Mouse (Mus musculus) ES-E14 (cell line): ENCODE measurements around the gene Mtx1. TPM values are rescaled to one million over a fixed set of nuclear protein-coding genes. Genes with fewer than 3 reads are reported as not detected.

Experiments
- DNase-seq: peaks from one replicate; pipeline ENCODE4 v3.0.0-alpha.2; 2013; ENCODE audit warnings: low read depth, low spot score
- H3K27ac ChIP-seq: 2 replicates; pipeline ENCODE4 v1.5.1; 2012; ENCODE audit warnings: low read depth, mild to moderate bottlenecking, low read length, moderate library complexity, mixed read lengths; ENCODE audit not compliant: poor library complexity, insufficient read depth, severe bottlenecking
- H3K36me3 ChIP-seq: 2 replicates; pipeline ENCODE4 v1.6.1; 2012; ENCODE audit warnings: mild to moderate bottlenecking, low read length, moderate library complexity, mixed read lengths; ENCODE audit not compliant: control insufficient read depth, poor library complexity, insufficient read depth, severe bottlenecking
- H3K4me1 ChIP-seq, 2 experiments: fragments of 150-350 bp in 1 of 2; sonication (generic) in 1 of 2; 2 replicates each; pipeline ENCODE4 v1.6.1; 2012; ENCODE audit warnings: low read length in 2 of 2, mild to moderate bottlenecking in 1 of 2, mixed read lengths in 1 of 2; ENCODE audit not compliant: control insufficient read depth in 2 of 2, insufficient read depth in 2 of 2, poor library complexity in 1 of 2
- H3K4me3 ChIP-seq, 2 experiments: fragments of 150-350 bp in 1 of 2; sonication (generic) in 1 of 2; 2 replicates each; pipeline ENCODE4 v1.5.1; 2012; ENCODE audit warnings: low read length in 2 of 2, low read depth in 1 of 2, mild to moderate bottlenecking in 1 of 2, mixed read lengths in 1 of 2; ENCODE audit not compliant: insufficient read depth in 1 of 2, poor library complexity in 1 of 2, severe bottlenecking in 1 of 2
- H3K9ac ChIP-seq: 2 replicates; pipeline ENCODE4 v1.6.1; 2012; ENCODE audit warnings: low read depth, mild to moderate bottlenecking, low read length, mixed read lengths; ENCODE audit not compliant: poor library complexity, insufficient read depth, severe bottlenecking
- H3K9me3 ChIP-seq: fragments of 150-350 bp; sonication (generic); 2 replicates; pipeline ENCODE4 v1.6.1; 2012; ENCODE audit warnings: low read depth, mild to moderate bottlenecking, low read length; ENCODE audit not compliant: control insufficient read depth, insufficient read depth
- CHD2 ChIP-seq: IDR thresholded peaks from 2 replicates; pipeline ENCODE4 v1.6.1; 2014; ENCODE audit warnings: mild to moderate bottlenecking, low read depth, low read length, inconsistent platforms
- HCFC1 ChIP-seq: IDR thresholded peaks from 2 replicates; pipeline ENCODE4 v1.6.1; 2012; ENCODE audit warnings: low read length, inconsistent platforms, borderline replicate concordance; ENCODE audit not compliant: insufficient read depth
- MAFK ChIP-seq: IDR thresholded peaks from 2 replicates; pipeline ENCODE4 v1.6.1; 2014; ENCODE audit warnings: mild to moderate bottlenecking, low read depth, low read length, inconsistent platforms; ENCODE audit not compliant: insufficient read depth
- ZC3H11A ChIP-seq: IDR thresholded peaks from 2 replicates; pipeline ENCODE4 v1.6.1; 2012; ENCODE audit warnings: low read depth, mild to moderate bottlenecking, inconsistent platforms, low read length, borderline replicate concordance
- ZNF384 ChIP-seq: IDR thresholded peaks from 2 replicates; pipeline ENCODE4 v1.6.1; 2012; ENCODE audit warnings: low read depth, low read length, inconsistent platforms
- in situ Hi-C, 2 experiments: fragments of 600-800 bp; cut with MboI; formaldehyde crosslinking; loops; one replicate each; pipeline ENCODE4 v1.15.1; 2025; ENCODE audit warnings: low sequenced_read_pairs in 2 of 2, inconsistent platforms in 1 of 2; ENCODE audit not compliant: unreplicated experiment in 2 of 2
- total RNA-seq: library from RNA; depleted of rRNA; stranded (reverse); fragments of 300-350 nt; gene quantifications from 2 replicates; pipeline ENCODE4 v1.2.3, GENCODE M21; 2012

The Mtx1 gene
- total RNA-seq, 1 experiment = 251 TPM

GRCm38 (mm10) chr3:89206695-89207094 is 20.2 kb downstream of the Mtx1 start:
- in situ Hi-C loops = no loop called here
- Histone ChIP-seq H3K9me3 (no peaks in the 10 kb centered on the region), H3K27ac (no peak overlapping the region), H3K36me3 (peaks cover 56% of the 10 kb centered on the region), H3K9ac (no peak overlapping the region), H3K4me3 (no peak overlapping the region), H3K4me1 (peaks cover 0 to 2% of the 10 kb centered on the region in 2 experiments; a peak in 1 of 4 replicates)
- DNase-seq = no peak
- no peak for TF ChIP-seq MAFK

- H3K27ac ChIP-seq = no peak overlapping the region
- in situ Hi-C loops = no loop called here
- peaks cover 0 to 2% of the 10 kb centered on the region in 2 experiments; a peak in 1 of 4 replicates for H3K4me1 ChIP-seq
- peaks cover 56% of the 10 kb centered on the region for H3K36me3 ChIP-seq
- no peak overlapping the region for H3K4me3 ChIP-seq
- no peaks in the 10 kb centered on the region for H3K9me3 ChIP-seq
- DNase-seq = no peak
- TF ChIP-seq HCFC1 (no peak), MAFK (no peak), ZC3H11A (no peak), CHD2 (no peak), ZNF384 (no peak)
- H3K9ac ChIP-seq = no peak overlapping the region
Observed at GRCm38 (mm10) chr3:89206079-89206478, 20.8 kb downstream of the Mtx1 start.

- H3K4me3 ChIP-seq = peak overlapping the region; percentile 78 to 87
- H3K9me3 ChIP-seq = no peaks in the 10 kb centered on the region
- no peak for DNase-seq
- H3K4me1 ChIP-seq = peaks cover 0 to 2% of the 10 kb centered on the region in 2 experiments; a peak in 1 of 4 replicates
- peak overlapping the region; percentile 79 for H3K9ac ChIP-seq
- TF ChIP-seq HCFC1 (no peak), ZNF384 (no peak), MAFK (no peak), ZC3H11A (no peak), CHD2 (no peak)
- in situ Hi-C loops = no loop called here
- H3K27ac ChIP-seq = no peak overlapping the region
- peaks cover 30% of the 10 kb centered on the region for H3K36me3 ChIP-seq
Observed at GRCm38 (mm10) chr3:89203142-89203514, 23.8 kb downstream of the Mtx1 start.

GRCm38 (mm10) chr3:89202253-89203141 is 24.4 kb downstream of the Mtx1 start, which contains the start of gene Gba:
TSS of gene Gba (plus strand) at chr3:89202928.
- H3K9ac ChIP-seq = peak within 1 kb of the TSS; percentile 79
- TF ChIP-seq ZNF384 (no peak), HCFC1 (peak; percentile 95)
- H3K4me3 ChIP-seq = peak within 1 kb of the TSS; percentile 78 to 87
- in situ Hi-C loops = no loop called here
- no peaks in the 10 kb centered on the region for H3K9me3 ChIP-seq
- peak; percentile 91 for DNase-seq
- H3K27ac ChIP-seq = no peak within 1 kb of the TSS
- H3K4me1 ChIP-seq = peaks cover 0 to 2% of the 10 kb centered on the region in 2 experiments; a peak in 1 of 4 replicates
- H3K36me3 ChIP-seq = peaks cover 24% of the 10 kb centered on the region
